Comparison of ENCODE assay signal across 8 mouse cellular contexts in genomic region chr7:30421890-30422435, GRCm38 (mm10). TPM values are rescaled to one million over a fixed set of nuclear protein-coding genes. Genes with fewer than 3 reads are reported as not detected.
A peak's percentile ranks its signal among the peaks of the same experiment; 100 is the strongest.
DNase-seq lines count a peak whose midpoint lies in the region; ATAC-seq and TF ChIP-seq lines count a peak whose summit lies in the region.

No protein-coding gene starts in this region.

- intact Hi-C loops in heart, postnatal 10 days (cut with DNase I), result no loop called here

- peak; percentile 91 for ATAC-seq in forebrain, embryonic 12.5 days (ENCODE audit: low FRiP score)
- peak; percentile 52 for ATAC-seq in liver, embryonic 15.5 days (ENCODE audit: insufficient read depth)
- ATAC-seq in neural tube, embryonic 11.5 days (ENCODE audit: insufficient read depth, low FRiP score, low TSS enrichment), result peak; percentile 75
- peak; percentile 81 for ATAC-seq in stomach, embryonic 16.5 days (ENCODE audit: insufficient read depth, low FRiP score)

- no peaks in the 10 kb centered on the region for H3K4me1 ChIP-seq in ES-Bruce4 (ENCODE audit: control insufficient read depth, insufficient read depth, low read length)
- peaks cover 19% of the 10 kb centered on the region for H3K4me1 ChIP-seq in forebrain, embryonic 12.5 days
- peaks cover 32% of the 10 kb centered on the region for H3K4me1 ChIP-seq in liver, embryonic 15.5 days (replicated peaks)
- peaks cover 7% of the 10 kb centered on the region; the same call in 1 of the 2 replicates for H3K4me1 ChIP-seq in neural tube, embryonic 11.5 days (ENCODE audit: control insufficient read depth, insufficient read depth, low read length)
- H3K4me1 ChIP-seq in stomach, embryonic 16.5 days (ENCODE audit: control insufficient read depth, insufficient read depth, low read length), result no peaks in the 10 kb centered on the region

- H3K27ac ChIP-seq in ES-Bruce4 (ENCODE audit: insufficient read depth, low read length), result 0 out of 2 replicates have a peak overlapping the region, but pooled peaks have one; percentile 12
- H3K27ac ChIP-seq in forebrain, embryonic 12.5 days, result no peak overlapping the region
- H3K27ac ChIP-seq in liver, embryonic 15.5 days (replicated peaks), result peak overlapping the region; percentile 53
- no peak overlapping the region for H3K27ac ChIP-seq in neural tube, embryonic 11.5 days (ENCODE audit: low read depth, low read length)
- H3K27ac ChIP-seq in stomach, embryonic 16.5 days (ENCODE audit: low read length), result peak overlapping the region; percentile 61

- H3K4me3 ChIP-seq in ES-Bruce4 (ENCODE audit: low read depth, low read length), result peak overlapping the region; percentile 71
- H3K4me3 ChIP-seq in forebrain, embryonic 12.5 days (replicated peaks), result peak overlapping the region; percentile 60
- peak overlapping the region; percentile 62 for H3K4me3 ChIP-seq in liver, embryonic 15.5 days (replicated peaks)
- peak overlapping the region; percentile 55 for H3K4me3 ChIP-seq in neural tube, embryonic 11.5 days (ENCODE audit: low read depth, low read length)
- H3K4me3 ChIP-seq in stomach, embryonic 16.5 days (replicated peaks; ENCODE audit: low read length), result peak overlapping the region; percentile 68

- WGBS in forebrain, embryonic 12.5 days, result under 1% methylated on average over 45 of the region's 45 CpGs
- under 1% methylated on average over 45 of the region's 45 CpGs for WGBS in liver, embryonic 15.5 days (ENCODE audit: insufficient replicate concordance)
- 0% methylated on average over 45 of the region's 45 CpGs for WGBS in neural tube, embryonic 11.5 days
- under 1% methylated on average over 45 of the region's 45 CpGs for WGBS in stomach, embryonic 16.5 days

- H3K9ac ChIP-seq in ES-Bruce4 (ENCODE audit: low read depth, poor library complexity, severe bottlenecking), result peak overlapping the region; percentile 82
- H3K9ac ChIP-seq in forebrain, embryonic 12.5 days, result peak overlapping the region; percentile 59
- H3K9ac ChIP-seq in liver, embryonic 15.5 days, result peak overlapping the region; percentile 50
- peak overlapping the region; percentile 62 for H3K9ac ChIP-seq in neural tube, embryonic 11.5 days (ENCODE audit: low read length)
- H3K9ac ChIP-seq in stomach, embryonic 16.5 days (ENCODE audit: low read length), result peak overlapping the region; percentile 75

- H3K9me3 ChIP-seq in ES-Bruce4 (replicated peaks; ENCODE audit: control insufficient read depth, insufficient read depth, low read length, poor library complexity, severe bottlenecking), result no peaks in the 10 kb centered on the region
- H3K9me3 ChIP-seq in forebrain, embryonic 12.5 days, result no peaks in the 10 kb centered on the region
- H3K9me3 ChIP-seq in liver, embryonic 15.5 days (replicated peaks), result no peaks in the 10 kb centered on the region
- H3K9me3 ChIP-seq in neural tube, embryonic 11.5 days (ENCODE audit: control insufficient read depth, low read length), result no peaks in the 10 kb centered on the region
- no peaks in the 10 kb centered on the region for H3K9me3 ChIP-seq in stomach, embryonic 16.5 days (replicated peaks; ENCODE audit: control insufficient read depth, low read length)

- no peak for TF ChIP-seq CTCF in ES-Bruce4 (IDR thresholded peaks at IDR 0.05; ENCODE audit: low read depth, low read length)

- no peak for TF ChIP-seq EP300 in ES-Bruce4 (IDR thresholded peaks at IDR 0.05; ENCODE audit: insufficient read depth, low read depth, low read length)

- no peaks in the 10 kb centered on the region for H3K27me3 ChIP-seq in ES-Bruce4 (ENCODE audit: control insufficient read depth, insufficient read depth, low read length, poor library complexity, severe bottlenecking)
- peaks cover 29% of the 10 kb centered on the region for H3K27me3 ChIP-seq in forebrain, embryonic 12.5 days
- peaks cover 13% of the 10 kb centered on the region; the same call in 1 of the 2 replicates for H3K27me3 ChIP-seq in liver, embryonic 15.5 days
- peaks cover 4% of the 10 kb centered on the region; the same call in 1 of the 2 replicates for H3K27me3 ChIP-seq in neural tube, embryonic 11.5 days (ENCODE audit: control insufficient read depth, insufficient read depth, low read length)
- H3K27me3 ChIP-seq in stomach, embryonic 16.5 days (ENCODE audit: control insufficient read depth, insufficient read depth, low read length), result no peaks in the 10 kb centered on the region

- TF ChIP-seq POLR2A in ES-Bruce4 (IDR thresholded peaks at IDR 0.05; ENCODE audit: insufficient read depth, low read length), result no peak

- H3K36me3 ChIP-seq in ES-Bruce4 (ENCODE audit: control insufficient read depth, insufficient read depth, low read length, poor library complexity, severe bottlenecking), result peaks cover 19% of the 10 kb centered on the region
- H3K36me3 ChIP-seq in forebrain, embryonic 12.5 days (replicated peaks), result peaks cover 13% of the 10 kb centered on the region
- peaks cover 19% of the 10 kb centered on the region for H3K36me3 ChIP-seq in liver, embryonic 15.5 days (replicated peaks)
- H3K36me3 ChIP-seq in neural tube, embryonic 11.5 days (ENCODE audit: control insufficient read depth, insufficient read depth, low read length), result no peaks in the 10 kb centered on the region
- 0 out of 2 replicates have a peak, but pooled peaks cover 2% of the 10 kb centered on the region for H3K36me3 ChIP-seq in stomach, embryonic 16.5 days (ENCODE audit: control insufficient read depth, insufficient read depth, low read length)

- peak; percentile 49 for DNase-seq in c-Kit-positive CD71-positive TER-119-positive erythroid progenitor cells, embryonic 14.5 days (ENCODE audit: low spot score)
- DNase-seq in heart, postnatal 10 days, result peak; percentile 82 to 84
- DNase-seq in kidney, postnatal 4 days, result peak; percentile 91 to 94
- peak; percentile 91 for DNase-seq in neural tube, embryonic 11.5 days (ENCODE audit: low spot score)

- H3K4me2 ChIP-seq in forebrain, embryonic 12.5 days, result peak overlapping the region; percentile 93
- H3K4me2 ChIP-seq in liver, embryonic 15.5 days, result peak overlapping the region; percentile 89
- H3K4me2 ChIP-seq in neural tube, embryonic 11.5 days (ENCODE audit: low read depth), result peak overlapping the region; percentile 99
- peak overlapping the region; percentile 98 for H3K4me2 ChIP-seq in stomach, embryonic 16.5 days (ENCODE audit: low read depth, low read length)

RNA-seq across cellular contexts. Expression of gene Nfkbid, which starts 0.4 kb away (rescaled TPM):
- 4.1 TPM in 2 replicates for polyA plus RNA-seq in ES-Bruce4 (2011; ENCODE audit: insufficient read depth, insufficient read length, low read depth, missing spikeins)
- polyA plus RNA-seq in forebrain, embryonic 12.5 days (2016; fragmentation: Nextera tagmentation; extraction: Ambion mirVana), result 0.97 and 1.4 TPM in 2 replicates
- under 1 TPM; 0.29 to 0.45 TPM for total RNA-seq in heart, postnatal 10 days (2021)
- 1.6 and 1.8 TPM in 2 replicates for polyA plus RNA-seq in liver, embryonic 15.5 days (2015; fragmentation: Nextera tagmentation; extraction: Ambion mirVana)
- polyA plus RNA-seq in neural tube, embryonic 11.5 days (2014; fragmentation: Nextera tagmentation; extraction: Ambion mirVana), result 0.84 and 0.99 TPM in 2 replicates
- 1.5 and 2.0 TPM in 2 replicates for polyA plus RNA-seq in stomach, embryonic 16.5 days (2015; fragmentation: Nextera tagmentation; extraction: Ambion mirVana)

RNA-seq across cellular contexts. Expression of gene Hcst, which starts 2.3 kb away (rescaled TPM):
- polyA plus RNA-seq in ES-Bruce4 (2011; ENCODE audit: insufficient read depth, insufficient read length, low read depth, missing spikeins), result not detected in 2 replicates
- polyA plus RNA-seq in forebrain, embryonic 12.5 days (2016; fragmentation: Nextera tagmentation; extraction: Ambion mirVana), result not detected in 2 replicates
- 1 to 10 TPM in 1 of 2 experiments, under 1 TPM in 1; 0.92 to 1.8 TPM for total RNA-seq in heart, postnatal 10 days (2021)
- polyA plus RNA-seq in liver, embryonic 15.5 days (2015; fragmentation: Nextera tagmentation; extraction: Ambion mirVana), result 6.7 and 7.0 TPM in 2 replicates
- polyA plus RNA-seq in neural tube, embryonic 11.5 days (2014; fragmentation: Nextera tagmentation; extraction: Ambion mirVana), result not detected in 2 replicates
- polyA plus RNA-seq in stomach, embryonic 16.5 days (2015; fragmentation: Nextera tagmentation; extraction: Ambion mirVana), result 1.9 and 2.0 TPM in 2 replicates

RNA-seq across cellular contexts. Expression of gene Tyrobp, which starts 8.4 kb away (rescaled TPM):
- not detected in 2 replicates for polyA plus RNA-seq in ES-Bruce4 (2011; ENCODE audit: insufficient read depth, insufficient read length, low read depth, missing spikeins)
- polyA plus RNA-seq in forebrain, embryonic 12.5 days (2016; fragmentation: Nextera tagmentation; extraction: Ambion mirVana), result 11.3 and 11.7 TPM in 2 replicates
- 10 to 100 TPM; 12.9 to 16.5 TPM for total RNA-seq in heart, postnatal 10 days (2021)
- 146 and 160 TPM in 2 replicates for polyA plus RNA-seq in liver, embryonic 15.5 days (2015; fragmentation: Nextera tagmentation; extraction: Ambion mirVana)
- polyA plus RNA-seq in neural tube, embryonic 11.5 days (2014; fragmentation: Nextera tagmentation; extraction: Ambion mirVana), result 17.8 and 17.9 TPM in 2 replicates
- 71.0 and 75.8 TPM in 2 replicates for polyA plus RNA-seq in stomach, embryonic 16.5 days (2015; fragmentation: Nextera tagmentation; extraction: Ambion mirVana)

RNA-seq across cellular contexts. Expression of gene Aplp1, which starts 23.4 kb away (rescaled TPM):
- polyA plus RNA-seq in ES-Bruce4 (2011; ENCODE audit: insufficient read depth, insufficient read length, low read depth, missing spikeins), result 70.6 and 78.2 TPM in 2 replicates
- 214 and 237 TPM in 2 replicates for polyA plus RNA-seq in forebrain, embryonic 12.5 days (2016; fragmentation: Nextera tagmentation; extraction: Ambion mirVana)
- total RNA-seq in heart, postnatal 10 days (2021), result 1 to 10 TPM; 4.1 to 6.2 TPM
- polyA plus RNA-seq in liver, embryonic 15.5 days (2015; fragmentation: Nextera tagmentation; extraction: Ambion mirVana), result 5.3 and 6.2 TPM in 2 replicates
- 150 and 165 TPM in 2 replicates for polyA plus RNA-seq in neural tube, embryonic 11.5 days (2014; fragmentation: Nextera tagmentation; extraction: Ambion mirVana)
- 29.2 and 33.0 TPM in 2 replicates for polyA plus RNA-seq in stomach, embryonic 16.5 days (2015; fragmentation: Nextera tagmentation; extraction: Ambion mirVana)

RNA-seq across cellular contexts. Expression of gene Kirrel2, which starts 35.5 kb away (rescaled TPM):
- polyA plus RNA-seq in ES-Bruce4 (2011; ENCODE audit: insufficient read depth, insufficient read length, low read depth, missing spikeins), result 5.8 and 9.4 TPM in 2 replicates
- polyA plus RNA-seq in forebrain, embryonic 12.5 days (2016; fragmentation: Nextera tagmentation; extraction: Ambion mirVana), result 1.1 and 1.6 TPM in 2 replicates
- under 1 TPM; 0.07 to 0.17 TPM for total RNA-seq in heart, postnatal 10 days (2021)
- 0.03 and 0.37 TPM in 2 replicates for polyA plus RNA-seq in liver, embryonic 15.5 days (2015; fragmentation: Nextera tagmentation; extraction: Ambion mirVana)
- 19.0 and 19.6 TPM in 2 replicates for polyA plus RNA-seq in neural tube, embryonic 11.5 days (2014; fragmentation: Nextera tagmentation; extraction: Ambion mirVana)
- polyA plus RNA-seq in stomach, embryonic 16.5 days (2015; fragmentation: Nextera tagmentation; extraction: Ambion mirVana), result 1.4 and 1.9 TPM in 2 replicates

Comparison
In these comparisons a context has a peak if more than half of its experiments do, and no peak if none do; other contexts are left out.
1. H3K27ac ChIP-seq: peak in ES-Bruce4 (single experiment), liver, embryonic 15.5 days (single experiment) and stomach, embryonic 16.5 days (single experiment); none in forebrain, embryonic 12.5 days (single experiment) and neural tube, embryonic 11.5 days (single experiment).
2. RNA of gene Tyrobp, which starts 8.4 kb away (polyA plus RNA-seq): 146 to 160 TPM in liver, embryonic 15.5 days, 71.0 to 75.8 TPM in stomach, embryonic 16.5 days, 17.8 to 17.9 TPM in neural tube, embryonic 11.5 days and 11.3 to 11.7 TPM in forebrain, embryonic 12.5 days; not detected in ES-Bruce4; every median in the first group is over 10 times any median in the second.
3. Peak in every context shown above with its lines, with median percentiles within 50 percentile points of each other: H3K4me3 ChIP-seq, H3K9ac ChIP-seq, DNase-seq, ATAC-seq and H3K4me2 ChIP-seq.